Mouse (Mus musculus): ENCODE measurements around the gene Grip1. TPM values are rescaled to one million over a fixed set of nuclear protein-coding genes. Genes with fewer than 3 reads are reported as not detected.

The Grip1 gene
- polyA plus RNA-seq, 1 experiment from 2014 or later, result 3.1 TPM

DNA sequence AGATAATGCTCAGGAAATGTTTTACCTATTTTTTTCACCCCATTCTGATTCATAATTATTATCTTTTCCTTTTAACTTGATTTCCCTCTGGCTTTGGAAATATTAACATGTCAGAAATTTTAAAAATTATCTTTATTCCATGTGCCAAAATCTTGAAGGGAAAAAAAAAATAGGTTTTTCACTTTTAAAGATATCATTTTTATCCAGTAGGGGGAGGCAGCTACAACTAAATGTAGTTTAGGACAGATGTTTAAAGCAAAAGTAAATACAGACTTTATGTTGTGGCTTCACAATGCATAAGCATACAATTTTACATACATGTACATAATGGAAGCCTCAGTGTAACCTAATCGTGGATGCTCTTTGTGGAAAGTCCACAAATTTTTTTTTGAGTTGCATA lies 336.9 kb downstream of the Grip1 start:
- H3K9me3 ChIP-seq, result no peaks in the 10 kb centered on the region
- H3K4me3 ChIP-seq, result no peak overlapping the region
- H3K36me3 ChIP-seq, result no peaks in the 10 kb centered on the region
- no peaks in the 10 kb centered on the region for H3K4me1 ChIP-seq
- no peak overlapping the region for H3K27ac ChIP-seq
- no peaks in the 10 kb centered on the region for H3K27me3 ChIP-seq
- no peak overlapping the region for H3K9ac ChIP-seq
- ATAC-seq (ENCODE audit: insufficient number of reproducible peaks, low FRiP score, low TSS enrichment, low read depth), result no peak
- WGBS, result 69% methylated on average over 1 of the region's 1 CpGs
- no peak overlapping the region for H3K4me2 ChIP-seq

- 45% methylated on average over 6 of the region's 6 CpGs for WGBS
- Histone ChIP-seq H3K36me3 (no peaks in the 10 kb centered on the region), H3K4me1 (no peaks in the 10 kb centered on the region), H3K9ac (no peak overlapping the region), H3K9me3 (no peaks in the 10 kb centered on the region), H3K4me2 (no peak overlapping the region), H3K27me3 (no peaks in the 10 kb centered on the region), H3K27ac (no peak overlapping the region), H3K4me3 (no peak overlapping the region)
- ATAC-seq (ENCODE audit: insufficient number of reproducible peaks, low FRiP score, low TSS enrichment, low read depth), result no peak
Observed at GRCm38 (mm10) chr10:119802421-119802820, 348.8 kb downstream of the Grip1 start.

GRCm38 (mm10) chr10:119803633-119804422 lies 350.2 kb downstream of the Grip1 start:
- H3K9me3 ChIP-seq, result no peaks in the 10 kb centered on the region
- no peaks in the 10 kb centered on the region for H3K27me3 ChIP-seq
- no peak overlapping the region for H3K4me2 ChIP-seq
- H3K27ac ChIP-seq, result no peak overlapping the region
- no peak for ATAC-seq (ENCODE audit: insufficient number of reproducible peaks, low FRiP score, low TSS enrichment, low read depth)
- no peak overlapping the region for H3K4me3 ChIP-seq
- no peak overlapping the region for H3K9ac ChIP-seq
- H3K36me3 ChIP-seq, result no peaks in the 10 kb centered on the region
- H3K4me1 ChIP-seq, result no peaks in the 10 kb centered on the region
- WGBS, result 57% methylated on average over 13 of the region's 13 CpGs

DNA sequence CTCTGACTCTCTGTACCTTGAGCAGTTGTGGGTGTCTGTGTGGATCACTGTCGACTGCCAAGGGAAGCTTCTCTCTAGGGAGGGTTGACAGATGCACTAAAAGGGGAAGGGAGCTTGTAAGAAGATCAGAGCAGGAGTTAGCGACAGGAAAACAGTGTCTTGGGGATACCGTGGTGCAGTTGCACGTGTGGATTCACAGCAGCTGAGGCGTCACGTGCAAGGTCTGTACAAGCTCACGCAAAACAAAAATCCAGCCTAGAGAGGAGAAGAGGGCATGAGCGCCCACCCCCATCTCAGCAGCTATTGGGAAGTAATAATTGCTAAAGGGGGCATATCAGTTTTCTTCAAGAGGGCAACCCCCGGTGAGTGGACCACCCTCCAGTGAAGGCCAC lies 350.8 kb downstream of the Grip1 start:
- H3K4me1 ChIP-seq, result no peaks in the 10 kb centered on the region
- no peak for ATAC-seq (ENCODE audit: insufficient number of reproducible peaks, low FRiP score, low TSS enrichment, low read depth)
- H3K4me2 ChIP-seq, result no peak overlapping the region
- H3K36me3 ChIP-seq, result no peaks in the 10 kb centered on the region
- H3K27me3 ChIP-seq, result no peaks in the 10 kb centered on the region
- H3K9me3 ChIP-seq, result no peaks in the 10 kb centered on the region
- no peak overlapping the region for H3K4me3 ChIP-seq
- no peak overlapping the region for H3K27ac ChIP-seq
- H3K9ac ChIP-seq, result no peak overlapping the region
- WGBS, result 77% methylated on average over 9 of the region's 9 CpGs

GRCm38 (mm10) chr10:119805082-119805481 lies 351.5 kb downstream of the Grip1 start:
- Histone ChIP-seq H3K4me1 (no peaks in the 10 kb centered on the region), H3K27ac (no peak overlapping the region), H3K27me3 (no peaks in the 10 kb centered on the region), H3K9me3 (no peaks in the 10 kb centered on the region), H3K4me3 (no peak overlapping the region), H3K9ac (no peak overlapping the region), H3K4me2 (no peak overlapping the region), H3K36me3 (no peaks in the 10 kb centered on the region)
- WGBS, result 78% methylated on average over 7 of the region's 7 CpGs
- ATAC-seq (ENCODE audit: insufficient number of reproducible peaks, low FRiP score, low TSS enrichment, low read depth), result no peak

DNA sequence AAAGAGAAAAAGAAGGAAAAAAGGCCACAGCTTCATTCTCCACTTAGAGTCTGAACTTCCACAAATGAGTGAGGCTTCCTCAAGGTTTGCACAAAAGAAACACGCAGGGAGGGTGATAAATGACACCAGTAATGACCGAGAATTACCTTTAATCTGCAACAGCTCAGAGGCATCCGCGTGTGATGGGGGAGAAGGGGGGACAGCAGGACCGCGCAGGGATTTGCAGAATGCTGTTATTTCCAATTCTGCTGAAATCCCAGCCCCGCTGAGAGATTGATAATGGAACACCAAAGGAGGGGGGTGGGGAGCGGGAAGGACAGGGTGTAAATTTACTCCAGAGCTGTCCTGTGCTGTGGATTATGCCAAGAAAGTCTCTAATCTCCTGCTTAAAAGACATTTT lies 352.5 kb downstream of the Grip1 start:
- Histone ChIP-seq H3K27ac (no peak overlapping the region), H3K36me3 (no peaks in the 10 kb centered on the region), H3K4me2 (no peak overlapping the region), H3K9me3 (no peaks in the 10 kb centered on the region), H3K4me3 (no peak overlapping the region), H3K9ac (no peak overlapping the region), H3K4me1 (no peaks in the 10 kb centered on the region), H3K27me3 (no peaks in the 10 kb centered on the region)
- 29% methylated on average over 8 of the region's 8 CpGs for WGBS
- ATAC-seq (ENCODE audit: insufficient number of reproducible peaks, low FRiP score, low TSS enrichment, low read depth), result no peak

DNA sequence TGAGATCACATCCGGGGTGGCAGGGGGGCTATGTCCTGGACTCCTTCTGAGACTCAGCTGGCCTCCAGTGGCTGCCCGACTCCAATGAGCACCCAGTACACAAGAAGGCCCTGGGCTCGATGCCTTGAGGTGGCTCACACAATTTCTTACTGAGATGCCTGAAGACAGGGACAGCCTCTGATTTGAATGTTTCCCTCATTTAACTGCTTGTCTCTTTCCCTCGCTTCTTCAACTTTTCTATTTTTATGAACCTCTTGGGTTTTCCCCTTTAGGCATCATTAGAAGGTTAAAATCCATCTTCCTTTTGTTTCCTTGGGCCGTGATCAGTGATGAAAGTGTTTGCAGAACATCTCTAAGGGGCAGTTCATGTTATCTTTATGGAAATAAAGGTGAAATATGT lies 354.8 kb downstream of the Grip1 start:
- ATAC-seq (ENCODE audit: insufficient number of reproducible peaks, low FRiP score, low TSS enrichment, low read depth), result no peak
- Histone ChIP-seq H3K4me1 (no peaks in the 10 kb centered on the region), H3K27me3 (no peaks in the 10 kb centered on the region), H3K9ac (no peak overlapping the region), H3K9me3 (no peaks in the 10 kb centered on the region), H3K27ac (no peak overlapping the region), H3K36me3 (no peaks in the 10 kb centered on the region), H3K4me2 (no peak overlapping the region), H3K4me3 (no peak overlapping the region)
- WGBS, result 88% methylated on average over 5 of the region's 5 CpGs

- no peaks in the 10 kb centered on the region for H3K36me3 ChIP-seq
- H3K4me3 ChIP-seq, result no peak overlapping the region
- H3K9me3 ChIP-seq, result no peaks in the 10 kb centered on the region
- H3K9ac ChIP-seq, result no peak overlapping the region
- ATAC-seq (ENCODE audit: insufficient number of reproducible peaks, low FRiP score, low TSS enrichment, low read depth), result no peak
- H3K4me1 ChIP-seq, result peaks cover 9% of the 10 kb centered on the region
- no peak overlapping the region for H3K27ac ChIP-seq
- H3K4me2 ChIP-seq, result no peak overlapping the region
- no peaks in the 10 kb centered on the region for H3K27me3 ChIP-seq
- 70% methylated on average over 4 of the region's 4 CpGs for WGBS
Observed at GRCm38 (mm10) chr10:119814087-119814486, 360.5 kb downstream of the Grip1 start.

DNA sequence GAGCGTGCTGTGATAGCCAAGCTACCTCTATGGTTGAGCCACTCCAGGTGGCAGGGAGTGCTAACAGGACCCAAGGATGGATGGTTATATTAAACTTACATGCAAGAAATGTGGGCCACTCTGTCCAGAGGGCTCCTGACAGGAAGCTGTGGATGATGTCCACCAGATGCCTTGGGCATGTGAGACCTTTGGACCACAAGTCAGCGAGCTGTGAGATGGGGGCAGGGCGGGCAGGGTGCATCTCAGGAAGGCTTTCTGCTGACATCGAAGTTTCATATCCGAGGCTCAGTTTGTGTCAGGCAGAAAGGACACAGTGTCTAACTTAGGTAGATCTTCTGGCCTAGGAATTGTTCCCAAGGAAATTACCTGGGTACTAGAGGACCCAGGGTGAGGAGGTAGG lies 362.4 kb downstream of the Grip1 start:
- H3K27ac ChIP-seq, result no peak overlapping the region
- 62% methylated on average over 5 of the region's 5 CpGs for WGBS
- no peak overlapping the region for H3K9ac ChIP-seq
- peaks cover 22% of the 10 kb centered on the region for H3K4me1 ChIP-seq
- no peak overlapping the region for H3K4me2 ChIP-seq
- no peaks in the 10 kb centered on the region for H3K9me3 ChIP-seq
- H3K36me3 ChIP-seq, result no peaks in the 10 kb centered on the region
- no peaks in the 10 kb centered on the region for H3K27me3 ChIP-seq
- H3K4me3 ChIP-seq, result no peak overlapping the region
- ATAC-seq (ENCODE audit: insufficient number of reproducible peaks, low FRiP score, low TSS enrichment, low read depth), result no peak

- no peak for ATAC-seq (ENCODE audit: insufficient number of reproducible peaks, low FRiP score, low TSS enrichment, low read depth)
- H3K27me3 ChIP-seq, result no peaks in the 10 kb centered on the region
- H3K36me3 ChIP-seq, result no peaks in the 10 kb centered on the region
- 47% methylated on average over 5 of the region's 5 CpGs for WGBS
- H3K27ac ChIP-seq, result no peak overlapping the region
- peaks cover 22% of the 10 kb centered on the region for H3K4me1 ChIP-seq
- H3K9me3 ChIP-seq, result no peaks in the 10 kb centered on the region
- H3K4me2 ChIP-seq, result no peak overlapping the region
- no peak overlapping the region for H3K4me3 ChIP-seq
- no peak overlapping the region for H3K9ac ChIP-seq
Observed at GRCm38 (mm10) chr10:119818381-119818780, 364.8 kb downstream of the Grip1 start.

- H3K36me3 ChIP-seq, result no peaks in the 10 kb centered on the region
- no peaks in the 10 kb centered on the region for H3K27me3 ChIP-seq
- 25% methylated on average over 17 of the region's 17 CpGs for WGBS
- no peak overlapping the region for H3K27ac ChIP-seq
- H3K9ac ChIP-seq, result peak overlapping the region; percentile 17; the same call in 1 of the 2 replicates
- H3K4me3 ChIP-seq, result peak overlapping the region; percentile 31
- H3K9me3 ChIP-seq, result no peaks in the 10 kb centered on the region
- H3K4me2 ChIP-seq, result peak overlapping the region; percentile 57
- H3K4me1 ChIP-seq, result peaks cover 22% of the 10 kb centered on the region
- no peak for ATAC-seq (ENCODE audit: insufficient number of reproducible peaks, low FRiP score, low TSS enrichment, low read depth)
Observed at GRCm38 (mm10) chr10:119819102-119819681, 365.6 kb downstream of the Grip1 start.

GRCm38 (mm10) chr10:119819740-119820139 lies 366.1 kb downstream of the Grip1 start:
- no peaks in the 10 kb centered on the region for H3K36me3 ChIP-seq
- WGBS, result 22% methylated on average over 5 of the region's 5 CpGs
- H3K9ac ChIP-seq, result peak overlapping the region; percentile 17; the same call in 1 of the 2 replicates
- H3K4me1 ChIP-seq, result peaks cover 22% of the 10 kb centered on the region
- no peak overlapping the region for H3K27ac ChIP-seq
- no peak for ATAC-seq (ENCODE audit: insufficient number of reproducible peaks, low FRiP score, low TSS enrichment, low read depth)
- H3K9me3 ChIP-seq, result no peaks in the 10 kb centered on the region
- peak overlapping the region; percentile 31 for H3K4me3 ChIP-seq
- no peaks in the 10 kb centered on the region for H3K27me3 ChIP-seq
- H3K4me2 ChIP-seq, result peak overlapping the region; percentile 57
